Mouse (Mus musculus) kidney, postnatal 36 days (tissue): Measurements from ENCODE around the gene Fgr.
A peak's percentile ranks its signal among the peaks of the same experiment; 100 is the strongest.

Experiments
- DNase-seq, 2 experiments: peaks; one replicate each; pipeline ENCODE4 v3.0.0; 2021 to 2022; ENCODE audit warnings: mixed read lengths in 2 of 2

Fgr gene

DNA sequence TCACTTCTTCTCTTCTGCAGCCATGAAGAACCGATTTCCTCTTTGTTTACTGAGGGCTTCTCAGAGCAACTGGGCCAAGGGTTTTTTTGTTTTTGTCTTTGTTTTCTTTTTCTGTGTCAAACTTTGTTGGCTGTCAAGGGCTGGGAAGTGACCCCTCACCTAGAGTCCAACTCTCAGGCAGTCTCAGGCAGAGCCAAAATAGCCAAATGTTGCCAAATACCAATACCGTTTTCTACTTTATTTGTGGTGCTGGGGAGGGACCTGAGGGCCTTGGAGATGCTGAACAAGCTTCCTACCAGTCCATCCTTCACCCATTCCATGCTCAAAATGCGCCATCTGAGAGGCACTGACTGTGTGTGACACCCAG is 14.2 kb upstream of the Fgr start:
- DNase-seq: peak in 1 of 2 experiments; percentile 18

DNA sequence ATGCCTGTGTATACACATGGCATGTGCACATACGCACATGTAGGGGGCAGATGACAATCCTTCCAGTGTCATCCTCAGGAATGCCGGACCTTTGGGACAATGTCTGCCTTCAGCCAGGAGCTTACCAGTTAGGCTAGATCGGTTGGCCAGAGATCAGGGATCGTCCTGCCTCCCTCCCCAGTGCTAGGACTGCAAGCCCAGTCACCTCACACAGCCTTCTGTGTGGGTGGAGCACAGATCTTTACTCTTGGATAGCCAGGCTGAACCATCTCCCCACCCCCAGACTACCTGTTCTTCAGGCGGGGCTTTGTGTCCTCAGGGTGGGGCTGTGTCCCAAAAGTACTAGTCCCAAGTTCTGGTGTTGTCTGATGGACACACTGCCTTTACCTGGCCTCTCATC is 13.6 kb upstream of the Fgr start:
- DNase-seq: no peak

DNA sequence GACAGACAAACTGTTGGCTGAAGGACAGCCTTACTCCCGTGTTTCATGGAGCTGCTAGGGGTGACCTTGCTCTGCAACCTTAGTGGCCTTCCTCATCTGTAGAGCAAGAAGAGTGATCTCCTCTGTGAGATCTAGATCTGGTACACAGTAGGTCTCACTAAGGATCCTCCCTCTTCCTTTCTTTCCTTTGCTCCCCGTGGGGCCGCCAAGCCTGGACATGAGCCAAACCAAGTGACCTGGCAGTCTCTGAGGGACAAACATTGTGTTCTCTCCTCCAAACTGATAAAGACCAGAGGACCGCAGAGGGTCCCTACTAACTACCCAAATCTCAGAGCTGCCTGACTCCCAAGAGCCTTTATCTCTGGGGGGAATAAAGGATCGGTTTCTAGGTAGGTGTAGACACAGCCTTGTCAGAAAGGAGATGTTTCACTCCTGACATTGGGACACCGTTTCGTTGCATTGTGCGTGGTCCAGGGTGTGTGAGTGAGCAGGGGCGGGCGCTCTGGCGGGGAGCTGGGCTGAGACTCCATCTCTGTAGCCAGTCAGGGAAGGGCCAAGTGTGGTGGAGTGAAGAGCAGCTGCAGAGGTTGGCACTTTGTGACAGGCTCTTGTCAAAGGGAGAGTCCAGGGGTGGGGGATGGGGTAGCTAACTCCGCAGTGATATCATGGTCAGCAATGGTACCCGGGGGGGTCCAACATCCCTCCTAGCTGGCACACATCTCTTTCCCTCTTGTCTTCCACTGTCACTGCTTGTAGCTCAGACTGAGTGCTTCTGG is 12.8 kb upstream of the Fgr start:
- peak; percentile 53 to 76 for DNase-seq

DNA sequence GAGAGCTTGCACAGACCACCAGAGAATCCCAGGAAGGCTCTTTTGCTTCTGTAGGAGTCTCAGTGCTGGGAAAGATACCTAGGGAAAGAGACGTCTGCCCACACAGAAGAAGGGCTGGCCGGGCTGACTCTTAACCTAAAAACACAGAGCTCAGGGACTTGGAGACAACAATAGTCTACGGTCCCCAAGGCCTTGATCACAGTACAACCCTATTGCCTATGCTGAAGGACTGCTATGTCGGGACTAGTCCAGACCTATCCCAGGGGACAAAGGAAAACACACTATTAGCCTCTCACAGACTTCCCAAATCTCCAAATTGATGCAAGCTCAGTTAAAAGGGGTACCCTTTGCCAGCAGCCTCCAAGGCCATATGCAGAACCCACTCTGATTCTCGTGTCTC is 12.0 kb upstream of the Fgr start:
- no peak for DNase-seq

DNA sequence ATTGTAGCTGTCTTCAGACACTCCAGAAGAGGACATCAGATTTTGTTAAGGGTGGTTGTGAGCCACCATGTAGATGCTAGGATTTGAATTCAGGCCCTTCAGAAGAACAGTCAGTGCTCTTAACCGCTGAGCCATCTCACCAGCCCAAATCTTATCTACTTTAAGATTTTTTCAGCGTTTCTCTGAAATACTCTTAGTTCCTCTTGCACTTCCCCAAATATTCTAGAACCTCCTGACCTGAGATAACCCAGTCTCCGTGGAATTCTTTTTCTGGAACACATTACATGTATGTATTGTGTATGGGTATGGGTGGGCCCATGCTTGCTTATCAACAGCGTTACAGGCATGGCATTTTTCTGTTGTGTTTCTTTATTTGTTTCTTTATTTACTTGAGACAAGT is 11.3 kb upstream of the Fgr start:
- no peak for DNase-seq

DNA sequence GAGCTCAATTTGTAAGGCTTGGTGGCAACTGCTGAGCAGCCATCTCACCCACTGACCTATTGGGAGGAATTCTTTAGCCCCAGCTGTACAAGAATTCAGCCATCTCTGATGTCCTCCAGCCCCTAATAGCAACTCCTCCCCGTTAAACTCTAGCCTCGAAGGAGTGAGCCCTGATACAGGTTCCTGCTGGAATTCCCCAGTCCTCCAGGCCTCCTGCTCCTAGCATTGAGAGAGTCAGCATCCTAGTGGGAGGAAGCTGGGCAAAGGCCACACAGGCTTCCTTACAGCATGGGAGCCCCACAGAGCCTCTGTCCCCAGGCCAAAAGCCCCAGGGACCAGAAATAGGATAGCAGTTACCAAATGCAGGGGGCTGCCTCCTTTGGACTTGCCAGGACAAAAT is 10.5 kb upstream of the Fgr start:
- no peak for DNase-seq

DNA sequence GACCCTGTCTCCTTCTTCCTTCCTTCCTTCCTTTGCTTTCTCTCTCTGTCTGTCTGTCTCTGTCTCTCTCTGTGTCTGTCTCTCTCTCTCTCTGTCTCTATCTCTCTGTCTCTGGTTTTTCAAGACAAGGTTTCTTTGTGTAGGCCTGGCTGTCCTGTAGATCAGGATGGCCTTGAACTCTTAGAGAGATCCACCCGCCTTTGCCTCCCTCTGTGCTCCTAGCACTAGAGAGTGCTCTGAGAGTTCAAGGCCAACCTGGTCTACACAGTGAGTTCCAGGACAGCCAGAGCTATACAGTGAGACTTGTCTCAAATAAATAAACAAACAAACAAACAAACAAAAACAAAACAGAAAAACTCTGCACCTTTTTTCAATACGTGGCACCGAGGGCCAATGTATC is 9.8 kb upstream of the Fgr start:
- no peak for DNase-seq

DNA sequence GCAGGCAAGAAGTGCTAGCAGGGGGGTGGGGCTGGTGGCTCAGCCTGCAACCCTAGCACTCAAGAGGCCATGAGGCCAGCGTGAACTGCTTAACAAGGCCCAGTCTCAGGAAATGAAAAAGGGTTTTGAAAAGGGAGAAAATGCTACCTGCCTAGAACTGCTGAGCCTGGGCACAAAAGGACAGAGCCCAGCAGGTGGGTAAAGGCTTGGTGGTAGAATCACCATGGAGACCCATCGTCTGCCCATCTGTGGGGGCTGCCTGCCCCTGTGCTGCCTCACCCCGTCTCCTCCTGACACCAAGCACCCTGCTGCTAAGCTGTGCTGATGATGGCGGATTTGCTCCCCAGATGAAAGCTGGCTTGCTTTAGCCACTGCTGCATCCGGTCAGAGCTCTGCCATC is 9.4 kb upstream of the Fgr start:
- DNase-seq: no peak

DNA sequence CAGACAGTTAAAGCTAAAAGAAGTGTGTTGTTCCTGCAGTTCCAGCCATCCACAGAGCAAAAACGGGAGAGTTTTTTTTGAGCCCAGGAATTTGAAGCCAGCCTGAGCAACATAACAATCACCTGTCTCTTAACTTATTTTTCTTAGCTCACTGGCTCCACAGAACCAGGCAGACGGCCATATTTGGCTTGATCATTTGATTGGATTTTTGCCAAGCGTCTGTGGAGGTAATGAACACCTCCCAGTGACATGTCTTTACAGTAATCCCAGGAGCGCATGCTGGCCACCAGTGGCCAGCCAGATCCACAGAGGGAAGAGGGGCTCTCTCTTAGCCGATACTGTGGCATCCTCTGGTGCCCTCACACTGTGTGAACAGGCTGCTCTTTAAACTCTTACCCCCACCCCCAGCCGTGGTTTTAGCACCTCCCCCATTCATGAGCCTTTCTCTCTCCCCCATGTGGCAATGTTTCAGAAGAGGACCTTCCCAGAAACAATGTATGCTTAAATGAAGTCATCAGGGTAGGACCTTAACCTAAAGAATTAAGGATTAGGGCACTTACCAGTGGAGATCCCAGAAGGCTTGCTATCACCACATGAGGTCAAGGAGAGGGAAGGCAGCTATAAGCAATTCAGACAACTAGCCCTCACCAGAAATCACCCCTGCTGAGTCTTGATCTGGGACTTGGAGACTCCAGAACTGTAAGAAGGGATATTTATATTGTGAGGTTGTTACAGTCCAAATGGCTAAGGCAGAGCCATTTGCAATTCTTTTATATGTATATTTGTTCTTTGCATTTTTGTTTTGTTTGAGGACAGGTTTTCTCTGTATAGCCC is 5.6 kb upstream of the Fgr start:
- DNase-seq: no peak

DNA sequence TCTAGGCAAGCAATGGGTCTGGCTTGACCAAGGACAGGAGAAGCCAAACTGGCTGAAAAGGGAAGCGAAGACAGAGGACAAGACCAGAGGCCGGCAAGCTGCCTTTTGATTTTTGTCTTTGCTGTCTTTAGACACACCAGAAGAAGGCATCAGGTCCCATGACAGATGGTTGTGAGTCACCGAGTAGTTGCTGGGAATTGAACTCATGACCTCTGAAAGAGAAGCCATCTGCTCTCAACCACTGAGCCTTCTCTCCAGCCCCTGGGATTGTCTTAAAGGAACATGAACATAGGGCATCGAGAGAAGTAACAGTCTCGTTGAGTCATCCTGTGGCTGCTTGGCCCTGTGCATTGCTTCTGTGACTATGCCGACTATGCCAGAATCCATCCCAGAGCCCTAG is 2.3 kb upstream of the Fgr start:
- DNase-seq: no peak

DNA sequence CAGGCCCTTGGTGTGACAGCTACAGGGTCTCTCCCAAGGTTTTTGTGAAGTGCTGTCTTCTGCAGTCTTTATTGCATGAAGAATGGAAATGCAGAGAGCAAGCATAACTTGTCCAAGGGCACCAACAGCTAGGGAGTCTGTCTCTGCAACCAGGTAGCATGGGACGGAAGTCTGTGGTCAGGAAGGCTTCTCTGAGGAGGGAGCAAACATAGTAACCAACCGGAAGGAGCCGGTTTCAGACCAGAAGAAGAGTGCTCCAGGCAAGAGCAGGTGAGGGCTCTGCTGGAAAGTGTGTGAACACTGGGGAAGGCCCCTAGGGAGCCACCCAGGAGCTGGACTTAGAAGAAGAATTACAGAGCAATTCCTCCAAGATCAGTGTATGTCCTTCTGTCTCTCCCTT is 1.8 kb upstream of the Fgr start:
- DNase-seq: peak in 1 of 2 experiments; percentile 22

DNA sequence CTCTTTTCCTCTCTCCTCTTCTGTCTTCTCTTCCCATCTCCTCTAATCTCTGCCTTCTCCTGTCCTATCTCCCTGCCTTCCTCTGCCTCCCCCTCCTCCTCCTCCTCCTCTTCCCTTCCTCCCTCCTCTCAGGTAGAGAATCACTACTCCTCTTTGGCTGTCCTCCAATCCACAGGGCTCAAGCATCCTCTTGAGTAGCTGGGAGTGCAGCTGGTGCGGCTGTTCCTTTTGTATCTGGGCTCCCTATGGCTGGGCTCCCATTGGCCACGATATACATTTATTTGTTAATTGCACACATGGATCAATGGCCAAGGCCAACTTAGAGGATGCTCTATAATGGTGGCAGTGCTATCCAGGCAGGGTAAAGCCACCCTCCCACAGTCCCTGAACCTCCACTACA is 1.3 kb upstream of the Fgr start:
- DNase-seq: no peak

DNA sequence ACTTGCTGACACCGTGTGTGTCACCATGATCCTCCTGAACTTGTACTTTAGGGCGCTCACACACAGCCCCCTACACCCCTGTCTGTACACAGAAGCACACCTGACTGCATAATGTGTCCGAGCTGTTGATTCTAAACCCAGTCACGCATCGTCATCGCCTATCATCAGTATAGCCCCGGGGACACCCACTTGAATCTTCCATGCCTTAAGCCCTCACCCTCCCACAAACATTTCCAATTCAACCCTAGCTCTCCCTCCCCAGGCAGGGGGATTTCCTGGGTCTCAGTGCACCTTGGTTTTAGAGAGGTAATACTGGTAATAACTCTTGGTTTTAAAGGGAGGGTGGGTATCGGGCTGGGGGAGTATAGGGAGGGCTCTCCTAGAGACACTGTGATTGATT is 709 bp upstream of the Fgr start:
- DNase-seq: no peak

DNA sequence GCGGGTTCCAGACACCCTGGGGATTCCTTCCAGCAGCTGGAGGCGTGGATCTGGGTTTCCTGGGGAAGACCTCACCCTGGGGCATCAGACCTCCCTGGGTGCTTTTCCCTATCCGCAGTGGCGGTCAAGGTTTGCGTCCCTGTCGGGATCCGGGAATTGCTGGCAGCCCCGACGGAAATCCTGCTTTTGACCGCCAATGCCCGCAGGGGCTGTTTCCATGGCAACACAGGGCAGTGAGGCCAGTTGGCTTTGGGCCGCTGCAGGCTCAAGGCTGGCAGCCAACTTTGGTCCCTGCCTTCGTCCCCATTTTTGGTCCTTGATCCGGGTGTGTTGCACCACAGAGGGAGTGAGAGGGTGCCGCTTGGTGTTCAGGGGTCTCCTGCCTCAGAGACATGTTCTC is 1.0 kb downstream of the Fgr start:
- DNase-seq: peak; percentile 95

DNA sequence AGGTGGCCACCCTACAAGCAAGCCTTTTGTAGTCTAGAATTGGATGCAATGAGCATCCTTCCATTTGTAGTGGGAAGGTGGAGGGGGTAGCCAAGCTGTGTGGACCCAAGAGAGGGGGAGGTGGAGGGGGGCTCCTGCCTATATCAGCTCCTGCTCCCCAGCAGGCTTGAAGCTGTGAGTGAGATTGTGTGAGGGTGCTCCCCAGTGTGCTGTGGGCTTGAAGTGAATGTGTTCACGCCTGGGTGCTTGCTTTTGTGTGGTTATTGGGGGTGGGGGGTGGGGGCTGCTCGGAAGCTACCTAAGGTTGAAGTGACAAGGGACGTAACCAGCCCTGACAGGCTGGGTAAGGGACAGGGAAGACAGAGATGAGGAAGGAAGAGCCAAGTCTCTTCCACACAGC is 1.9 kb downstream of the Fgr start:
- DNase-seq: no peak

DNA sequence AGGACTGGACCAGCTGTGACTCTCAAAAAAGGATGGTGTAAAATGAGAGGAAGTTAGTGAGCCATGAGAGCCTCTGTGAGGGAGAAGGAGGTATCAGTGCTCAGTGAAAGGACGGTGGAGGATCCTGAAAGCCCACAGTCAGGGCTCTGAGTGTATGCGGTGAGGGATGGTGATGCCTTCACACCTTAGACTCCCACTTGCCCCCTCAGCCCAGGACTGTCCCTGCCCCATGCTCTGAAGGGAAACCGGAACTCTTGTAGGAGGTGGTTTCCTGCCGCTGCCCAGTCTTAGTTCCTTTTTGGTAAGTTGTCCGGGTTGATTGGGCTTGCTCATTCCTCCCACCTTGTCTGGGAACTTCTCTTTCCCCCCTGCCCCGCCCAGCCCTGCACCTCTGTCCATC is 2.8 kb downstream of the Fgr start:
- peak in 1 of 2 experiments; percentile 15 for DNase-seq

DNA sequence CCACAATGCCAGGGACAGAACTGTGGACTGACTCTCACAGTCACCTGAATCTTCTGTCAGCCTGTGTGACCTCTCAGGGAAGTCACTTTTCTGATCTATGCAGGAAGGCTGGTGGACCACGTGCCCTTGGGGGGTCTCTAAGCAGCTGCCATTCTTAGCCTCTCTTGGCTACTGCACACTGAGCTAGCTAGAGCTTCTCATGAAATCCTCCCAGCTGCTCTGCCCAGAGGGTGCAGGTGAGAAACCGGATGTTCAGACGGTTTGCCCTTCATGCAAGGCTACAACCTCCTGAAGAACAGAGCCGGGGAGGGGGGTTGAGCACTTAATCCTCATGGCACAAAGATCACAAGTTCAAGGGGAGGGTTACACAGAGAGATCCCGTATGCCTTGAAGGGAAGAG is 3.7 kb downstream of the Fgr start:
- DNase-seq: peak in 1 of 2 experiments; percentile 43

DNA sequence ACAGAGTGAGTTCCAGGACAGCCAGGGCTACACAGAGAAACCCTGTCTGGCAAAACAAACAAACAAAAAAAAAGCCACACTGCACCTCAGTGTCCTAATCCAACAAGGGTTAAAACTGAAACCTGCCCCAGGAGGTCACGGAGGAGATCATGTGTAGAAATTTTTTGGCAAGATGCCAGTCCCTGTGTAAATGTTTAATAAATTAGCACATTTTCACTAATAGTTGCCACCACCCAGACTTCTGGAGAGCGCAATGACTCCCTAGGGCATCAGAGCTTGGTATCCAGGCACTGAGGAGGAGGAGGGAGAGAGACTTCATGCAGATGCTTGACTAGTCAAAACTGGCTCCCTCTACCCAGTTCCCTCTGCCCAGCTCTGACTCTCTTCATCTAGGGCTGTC is 5.3 kb downstream of the Fgr start:
- peak; percentile 59 to 85 for DNase-seq

DNA sequence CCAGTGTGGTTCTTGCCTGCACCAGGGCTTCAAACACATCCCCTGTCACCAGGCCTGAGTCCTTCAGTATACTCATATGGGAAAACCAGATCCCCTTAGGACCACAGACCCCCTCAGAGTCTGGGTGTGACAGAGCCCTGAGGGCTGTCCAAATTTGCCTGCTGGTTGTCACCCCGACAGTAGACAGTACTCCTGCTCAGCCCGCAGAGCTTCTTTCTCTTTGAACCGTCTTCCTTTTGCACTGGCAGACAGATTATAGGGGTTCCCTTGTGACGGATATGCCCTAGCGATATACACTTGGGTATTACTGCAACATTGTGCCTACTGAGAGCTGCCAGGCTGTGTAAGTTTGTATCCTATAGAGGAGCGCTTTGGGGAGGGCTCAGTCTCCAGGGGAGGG is 7.7 kb downstream of the Fgr start:
- no peak for DNase-seq

DNA sequence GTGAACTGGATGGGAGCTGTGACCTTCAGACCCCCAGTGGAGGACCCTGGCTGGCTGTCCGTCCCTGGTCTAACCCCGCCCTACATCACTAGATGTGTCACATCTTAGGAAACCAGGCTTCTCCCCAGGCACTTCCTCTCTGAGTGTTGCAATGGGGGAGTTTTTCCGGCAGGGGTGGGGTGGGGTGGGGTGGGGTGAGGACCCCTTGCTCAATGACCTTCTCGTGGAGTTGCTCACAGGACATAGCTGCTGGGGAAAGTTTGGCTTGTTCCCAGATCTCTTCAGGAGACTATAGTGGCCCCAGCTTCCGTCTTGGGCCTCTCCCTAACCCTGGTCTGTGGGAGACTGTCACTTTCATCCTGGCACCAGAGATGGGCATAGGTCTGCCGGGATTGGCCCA is 9.1 kb downstream of the Fgr start:
- no peak for DNase-seq

DNA sequence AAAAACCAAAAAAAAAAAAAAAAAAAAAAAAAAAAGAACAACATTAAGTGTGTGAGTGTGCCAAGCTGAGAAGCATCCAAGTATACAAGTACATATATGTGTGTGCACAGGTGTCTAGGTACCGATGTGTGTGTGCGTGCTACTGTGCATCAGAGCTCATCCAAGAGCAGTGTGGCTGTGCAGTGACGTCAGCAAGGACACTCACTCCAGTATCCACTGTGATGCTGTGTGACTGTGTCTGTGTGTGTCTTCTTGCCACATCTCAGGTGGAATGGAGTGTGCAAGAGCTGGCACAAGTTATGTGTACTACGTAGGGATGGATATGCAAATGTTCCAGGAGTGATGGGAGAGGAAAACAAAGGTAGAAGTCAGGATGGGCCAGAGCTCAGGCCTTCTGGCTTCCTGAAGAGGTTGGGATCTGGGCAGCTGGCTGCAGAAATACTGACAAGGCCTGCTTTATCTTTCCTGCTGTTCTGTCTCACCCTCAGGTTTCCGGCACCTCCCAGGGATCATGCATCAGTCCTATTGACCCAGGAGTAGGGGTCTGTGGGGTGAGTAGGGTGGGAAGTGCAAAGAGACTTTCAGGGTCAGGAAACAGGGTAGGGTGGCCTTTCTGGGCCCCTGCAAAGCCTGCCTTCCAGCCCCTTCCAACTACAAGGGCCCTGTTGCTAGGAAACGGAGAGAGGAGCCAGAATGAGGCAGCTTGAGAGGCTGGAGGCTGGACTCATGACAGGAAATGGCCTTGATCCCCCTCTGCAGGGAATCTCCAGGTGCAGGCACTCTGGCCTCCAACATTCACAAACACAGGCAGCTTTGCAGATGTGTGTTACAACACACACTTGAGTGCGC is 10.0 kb downstream of the Fgr start:
- no peak for DNase-seq

DNA sequence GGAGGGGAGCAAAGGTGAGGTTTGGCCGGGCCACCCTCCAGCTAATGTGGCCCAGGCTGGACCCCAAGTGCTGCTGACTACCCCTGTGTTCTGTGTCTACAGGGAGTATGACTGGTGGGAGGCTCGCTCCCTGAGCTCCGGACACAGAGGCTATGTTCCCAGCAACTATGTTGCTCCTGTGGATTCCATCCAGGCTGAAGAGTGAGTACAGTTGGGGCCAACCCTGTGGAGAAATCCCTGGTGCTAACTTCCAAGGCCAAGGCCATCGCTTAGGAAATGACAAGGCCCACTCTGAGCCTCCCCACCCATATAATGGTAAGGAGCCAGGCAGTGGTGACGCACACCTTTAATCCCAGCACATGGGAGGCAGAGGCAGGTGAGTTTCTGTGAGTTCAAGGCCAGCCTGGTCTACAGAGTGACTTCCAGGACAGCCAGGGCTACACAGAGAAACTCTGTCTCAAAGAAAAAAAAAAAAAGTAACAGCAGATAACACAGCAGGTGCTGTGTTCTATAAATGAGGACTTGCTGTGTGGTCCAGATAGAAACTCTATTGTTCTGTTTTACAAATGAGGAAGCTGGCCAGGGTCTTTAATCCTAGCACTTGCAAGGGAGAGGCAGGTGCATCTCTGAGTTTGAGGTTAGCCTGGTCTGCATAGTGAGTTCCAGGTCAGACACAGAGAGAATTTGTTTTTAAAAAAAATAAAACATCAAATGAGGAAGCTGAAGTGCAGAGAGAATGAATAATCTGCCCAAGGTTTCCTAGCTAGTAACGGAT is 14.9 kb downstream of the Fgr start:
- no peak for DNase-seq

DNA sequence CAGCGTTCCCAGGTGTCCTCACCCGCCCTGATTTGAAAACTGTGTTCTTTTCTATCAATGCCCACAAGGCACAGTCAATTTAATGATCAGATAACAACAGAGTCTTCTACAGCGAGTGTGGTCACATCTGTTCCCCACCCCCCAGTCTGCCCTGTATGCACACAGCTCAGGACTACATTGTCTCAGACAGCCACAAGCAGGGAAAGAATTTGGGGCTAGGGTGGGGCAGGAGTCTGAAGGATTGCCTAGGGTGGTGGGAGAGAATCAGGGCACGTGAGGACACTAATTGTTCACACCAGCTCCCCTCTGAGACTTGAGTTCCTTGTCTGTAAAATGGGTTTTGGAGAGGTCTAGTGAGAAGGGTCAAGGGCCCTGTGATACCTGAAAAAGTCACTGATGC is 19.7 kb downstream of the Fgr start:
- no peak for DNase-seq
